Mouse (Mus musculus): ENCODE measurements around the gene Yeats2. TPM values are rescaled to one million over a fixed set of nuclear protein-coding genes. Genes with fewer than 3 reads are reported as not detected.

Gene Yeats2
- polyA plus RNA-seq (2015; fragmentation: Nextera tagmentation; extraction: Ambion mirVana) = 6.7 and 7.8 TPM in 2 replicates

DNA sequence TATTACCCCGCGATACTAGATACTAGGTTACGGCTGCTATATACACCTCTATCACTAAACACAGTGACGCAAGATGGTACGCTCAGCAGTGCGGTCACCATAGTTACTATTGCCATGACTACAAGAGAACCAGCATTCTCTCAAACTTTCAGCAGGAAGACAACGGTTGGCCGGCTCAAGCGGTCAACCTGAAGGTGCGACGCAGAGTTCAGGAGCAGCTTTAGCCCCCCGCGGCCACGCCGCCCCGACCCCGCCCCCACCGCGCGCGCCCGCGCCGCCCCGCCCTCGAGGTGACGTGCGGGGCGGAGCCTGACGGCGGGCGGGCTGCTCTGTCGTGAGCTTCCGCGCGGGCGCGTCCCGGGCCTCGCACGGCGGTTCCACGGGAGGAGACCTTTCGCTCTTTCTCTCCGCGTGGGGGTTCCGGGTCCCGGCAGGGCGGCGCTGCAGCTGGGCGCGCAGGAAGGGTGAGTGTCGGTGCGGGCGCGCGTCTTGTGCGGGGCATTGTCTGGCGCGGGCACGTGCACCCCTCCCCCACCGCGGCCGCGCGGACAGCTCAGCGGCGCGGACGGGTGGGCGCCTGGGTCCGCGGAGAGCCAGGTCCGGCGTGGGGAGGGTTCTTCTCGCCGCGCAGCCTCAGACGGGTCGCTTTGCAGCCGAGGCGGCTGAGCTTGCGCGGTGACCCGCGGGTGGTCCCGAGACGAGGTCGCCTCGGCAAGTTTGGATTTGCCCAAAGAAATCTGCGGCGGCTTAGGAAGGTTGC, at the start of gene Yeats2:
Gene Yeats2 (plus strand): TSS at position 292 of the 760 bp plus-strand sequence.

DNA sequence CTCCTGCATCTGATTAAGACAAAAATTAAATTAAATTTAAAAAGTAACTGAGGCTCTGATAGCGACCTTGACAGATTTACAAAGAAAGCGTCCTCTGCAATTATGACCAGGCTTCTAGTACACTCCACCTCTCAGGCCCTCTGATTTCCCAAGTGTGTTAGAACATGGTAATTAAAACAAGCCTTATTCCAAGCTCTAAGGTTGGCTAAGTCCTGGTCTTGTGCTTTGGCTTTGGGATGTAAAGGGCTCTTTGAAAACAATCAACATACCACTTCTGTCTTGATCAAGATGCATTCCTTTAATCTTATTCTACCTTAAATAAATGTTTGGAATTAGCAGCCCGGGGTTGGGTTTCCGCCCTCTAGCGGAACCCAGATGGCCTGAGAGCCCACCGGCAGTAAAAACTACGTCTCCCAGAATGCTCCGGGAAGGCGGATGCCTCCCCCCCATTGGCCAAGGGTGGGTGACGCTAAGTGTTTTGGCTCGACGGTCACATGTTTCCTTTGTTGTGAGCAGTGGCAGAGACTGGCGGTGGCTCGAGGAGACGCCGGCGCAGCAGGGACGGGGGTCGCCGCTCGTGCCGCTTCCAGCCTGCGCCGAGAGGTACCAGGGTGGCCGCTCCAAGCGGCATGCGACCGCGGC, 43.7 kb upstream of the Yeats2 start, which contains the start of gene Klhl24:
Gene Klhl24 (plus strand): TSS at position 474 of the 642 bp plus-strand sequence.

DNA sequence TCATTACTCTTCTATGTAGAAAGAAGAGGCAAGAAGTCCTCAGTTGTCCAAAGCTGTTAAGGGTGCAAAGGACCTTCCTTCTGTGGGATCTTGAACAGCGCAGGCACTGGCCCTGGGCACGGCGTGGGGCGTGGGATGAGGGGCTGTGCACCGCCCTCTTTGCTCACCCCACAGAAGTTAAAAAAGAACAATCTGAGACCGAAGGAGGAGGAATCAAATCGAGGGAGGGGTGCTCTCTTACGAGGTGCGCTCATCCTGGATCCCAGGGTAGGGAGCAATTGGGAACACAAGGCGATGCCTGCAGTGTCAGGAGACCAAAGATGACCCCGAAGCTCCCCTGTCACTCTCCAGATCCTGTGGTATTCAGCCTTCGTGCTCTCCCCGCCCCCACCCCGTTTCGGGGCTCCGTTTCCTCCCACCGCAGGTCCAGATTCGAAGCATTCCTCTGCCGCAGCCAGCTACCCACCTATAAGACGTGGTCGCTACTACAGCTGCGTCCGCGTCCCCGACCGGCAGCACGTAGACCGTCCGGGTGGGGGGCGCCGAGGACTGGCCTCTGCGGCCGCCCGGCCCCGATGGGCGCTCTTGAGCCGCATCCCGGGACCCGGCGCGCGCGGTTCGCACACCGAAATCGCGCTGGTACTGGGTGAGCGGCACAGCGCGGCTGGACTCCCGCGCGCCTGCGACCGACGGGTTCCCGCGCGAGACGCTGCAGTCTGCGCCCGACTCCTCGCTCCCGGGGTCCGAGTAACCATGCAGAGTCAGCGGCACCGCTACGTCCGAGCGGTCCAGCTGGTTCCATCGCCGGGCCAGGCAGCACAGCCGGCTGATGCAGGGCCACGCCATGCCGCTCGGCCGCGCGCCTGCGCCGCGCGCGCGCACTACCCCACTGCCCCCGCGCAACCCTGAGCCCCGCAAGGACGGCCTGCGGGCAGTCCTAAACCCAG, 99.9 kb downstream of the Yeats2 start, which contains the start of gene Map6d1:
Gene Map6d1 (minus strand): TSS at position 891 of the 947 bp plus-strand sequence.

Other genes with a start within 250 kb of the Yeats2 start
- 6.5 and 7.8 TPM in 2 replicates for gene Klhl6, start 158.0 kb upstream of the Yeats2 start, polyA plus RNA-seq (2015; fragmentation: Nextera tagmentation; extraction: Ambion mirVana)
- 48.8 and 66.1 TPM in 2 replicates for gene Klhl24, start 43.5 kb upstream of the Yeats2 start, polyA plus RNA-seq (2015; fragmentation: Nextera tagmentation; extraction: Ambion mirVana)
- gene Map6d1, start 100.3 kb downstream of the Yeats2 start, polyA plus RNA-seq (2015; fragmentation: Nextera tagmentation; extraction: Ambion mirVana) = 0.13 and 0.24 TPM in 2 replicates
- gene Parl, start 161.3 kb downstream of the Yeats2 start, polyA plus RNA-seq (2015; fragmentation: Nextera tagmentation; extraction: Ambion mirVana) = 68.9 and 79.8 TPM in 2 replicates
- gene Cyp2ab1, start 184.3 kb downstream of the Yeats2 start, polyA plus RNA-seq (2015; fragmentation: Nextera tagmentation; extraction: Ambion mirVana) = 0.12 and 0.38 TPM in 2 replicates

Measured in skeletal muscle tissue, postnatal 0 days (tissue).